Mouse (Mus musculus) cerebellum, adult 8-10 months (tissue): ENCODE measurements around the gene Eid3.

Experiments used
- DNase-seq: peaks from one replicate; pipeline ENCODE4 v3.0.0; 2022

The Eid3 gene

GRCm38 (mm10) chr10:82863106-82863680 is 3.2 kb upstream of the Eid3 start:
- no peak for DNase-seq

DNA sequence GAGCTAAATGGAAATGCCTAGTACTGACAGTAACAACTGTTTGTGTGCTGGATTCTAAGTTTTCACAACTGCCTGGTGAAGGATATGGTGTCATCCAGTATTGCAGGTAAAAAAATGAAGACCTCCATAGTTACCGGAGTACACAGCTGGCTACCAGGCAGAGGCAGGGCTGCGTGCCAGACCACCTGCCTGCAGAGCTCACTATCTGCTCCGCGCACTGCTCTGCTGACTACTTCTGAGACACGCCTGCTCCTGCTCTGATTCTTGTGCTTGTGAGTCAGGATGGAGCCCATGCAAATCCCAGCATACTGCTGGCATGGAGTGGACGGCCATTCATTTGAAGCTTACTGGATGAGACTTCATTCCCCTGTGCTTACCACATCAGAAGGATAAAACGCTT is 2.6 kb upstream of the Eid3 start:
- DNase-seq: no peak

- no peak for DNase-seq
Measured at GRCm38 (mm10) chr10:82866832-82867231, 406 bp downstream of the Eid3 start.

GRCm38 (mm10) chr10:82868418-82869086 is 2.1 kb downstream of the Eid3 start:
- DNase-seq: no peak

GRCm38 (mm10) chr10:82875446-82875845 is 9.0 kb downstream of the Eid3 start:
- DNase-seq: no peak

- DNase-seq: no peak
Measured at GRCm38 (mm10) chr10:82876076-82876796, 9.8 kb downstream of the Eid3 start.

GRCm38 (mm10) chr10:82887354-82887753 is 20.9 kb downstream of the Eid3 start:
- DNase-seq: no peak

- no peak for DNase-seq
Measured at GRCm38 (mm10) chr10:82888576-82888975, 22.1 kb downstream of the Eid3 start.

GRCm38 (mm10) chr10:82889447-82889973 is 23.1 kb downstream of the Eid3 start:
- no peak for DNase-seq

DNA sequence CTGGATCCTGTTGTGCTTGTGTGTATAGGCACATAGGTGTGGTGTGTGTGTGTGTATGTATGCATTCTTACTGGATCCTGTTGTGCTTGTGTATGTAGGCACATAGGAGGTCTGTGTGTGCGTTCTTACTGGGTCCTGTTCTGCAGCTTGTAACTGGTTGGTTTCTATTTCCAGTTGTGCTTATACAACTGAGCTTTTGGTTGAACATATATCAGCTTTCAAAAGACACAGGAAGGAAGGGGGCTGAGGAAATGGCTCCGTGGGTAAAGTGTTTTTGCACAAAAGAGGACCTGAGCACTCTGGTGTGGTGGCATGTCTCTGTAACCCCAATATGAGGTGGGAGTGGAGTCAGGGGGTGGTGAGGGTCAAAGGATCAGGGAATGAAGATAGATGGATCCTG is 24.5 kb downstream of the Eid3 start:
- no peak for DNase-seq

- no peak for DNase-seq
Measured at GRCm38 (mm10) chr10:82891427-82891826, 25.0 kb downstream of the Eid3 start.

DNA sequence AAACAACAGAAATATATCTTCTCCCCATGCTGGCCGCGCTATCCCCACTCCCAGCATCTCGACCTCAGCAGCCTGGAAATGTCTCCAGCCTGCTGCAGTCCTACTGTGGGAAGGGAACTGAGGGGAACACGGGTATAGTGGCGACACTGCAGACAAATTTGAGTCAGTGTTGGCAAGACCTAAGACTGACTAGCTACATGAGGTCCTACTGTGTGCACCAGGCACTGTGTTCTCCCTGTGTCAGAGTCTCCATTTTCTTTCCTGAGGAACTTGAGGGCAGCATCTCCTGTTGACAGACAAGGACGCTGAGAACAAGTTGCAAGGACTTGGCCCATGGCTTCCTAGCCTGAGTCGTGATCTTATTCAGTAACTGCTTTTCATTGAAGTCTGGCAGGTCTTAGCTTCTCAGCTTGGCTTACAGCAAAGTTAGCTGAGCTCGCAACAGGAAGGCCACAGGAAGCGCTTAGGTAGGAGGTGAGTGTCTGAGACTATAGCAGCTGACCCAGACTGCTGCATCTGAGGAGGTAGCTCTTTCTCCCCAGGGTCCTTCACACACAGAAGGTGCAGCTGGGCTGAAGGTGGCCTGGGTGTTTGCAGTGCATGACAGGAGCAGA is 26.1 kb downstream of the Eid3 start:
- DNase-seq: no peak

DNA sequence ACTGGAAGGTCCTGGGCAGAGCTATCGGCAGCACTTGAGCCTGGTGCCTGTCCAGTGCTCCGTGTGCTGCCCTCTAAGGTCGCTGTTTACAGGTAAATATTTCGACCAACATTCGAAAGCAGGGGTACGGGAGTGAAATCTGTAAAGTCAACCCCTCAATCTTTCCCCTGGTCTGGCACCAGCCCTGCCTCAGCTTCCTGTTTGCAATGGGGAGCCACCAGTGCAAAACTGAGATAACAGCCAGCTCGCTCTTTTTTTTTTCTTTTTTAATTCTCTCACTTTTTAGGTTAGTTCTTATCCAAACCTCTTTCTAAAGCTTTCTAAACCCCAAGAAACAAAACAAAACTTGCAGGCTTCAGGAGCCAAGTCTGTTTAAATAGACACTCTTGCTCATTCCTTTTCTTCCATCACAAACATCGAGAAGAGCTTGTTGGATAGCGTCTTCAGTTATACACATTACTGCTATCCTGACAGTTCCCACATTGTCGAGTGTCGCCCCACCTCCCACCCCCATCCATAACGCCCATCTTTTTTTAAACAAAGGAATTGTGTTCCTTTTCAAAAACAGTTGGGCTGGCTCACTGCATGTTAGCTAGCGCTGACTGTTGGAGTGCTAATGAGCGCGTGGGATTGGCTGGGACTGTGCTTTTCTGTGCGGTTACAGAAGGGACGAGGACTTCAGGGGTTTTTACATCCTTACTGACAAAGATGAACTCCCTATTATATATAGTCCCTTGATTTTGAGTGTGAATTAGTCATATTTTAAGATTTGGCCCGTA is 27.6 kb downstream of the Eid3 start:
- DNase-seq: no peak

GRCm38 (mm10) chr10:82897936-82898335 is 31.5 kb downstream of the Eid3 start:
- DNase-seq: no peak

DNA sequence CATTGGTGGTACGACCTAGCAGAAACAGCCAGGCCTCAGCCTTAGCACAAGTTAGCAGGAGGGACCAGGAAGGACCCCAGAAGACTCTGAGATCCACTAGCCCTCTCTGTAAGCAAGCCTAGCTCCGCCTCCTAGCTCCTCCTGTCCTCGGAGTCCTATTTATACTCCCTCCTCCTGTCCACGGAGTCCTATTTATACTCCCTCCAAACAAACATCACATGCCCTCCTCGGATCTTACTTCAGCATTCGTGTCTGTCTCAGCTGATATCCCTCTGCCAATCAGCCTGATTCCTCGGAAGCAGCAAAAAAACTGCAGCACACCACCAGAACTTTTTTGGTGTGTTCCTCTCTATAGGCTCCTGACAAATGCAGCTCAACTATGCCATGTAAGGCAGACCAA is 32.5 kb downstream of the Eid3 start:
- no peak for DNase-seq

- DNase-seq: no peak
Measured at GRCm38 (mm10) chr10:82899810-82900421, 33.5 kb downstream of the Eid3 start.

GRCm38 (mm10) chr10:82900546-82900945 is 34.1 kb downstream of the Eid3 start:
- DNase-seq: no peak

DNA sequence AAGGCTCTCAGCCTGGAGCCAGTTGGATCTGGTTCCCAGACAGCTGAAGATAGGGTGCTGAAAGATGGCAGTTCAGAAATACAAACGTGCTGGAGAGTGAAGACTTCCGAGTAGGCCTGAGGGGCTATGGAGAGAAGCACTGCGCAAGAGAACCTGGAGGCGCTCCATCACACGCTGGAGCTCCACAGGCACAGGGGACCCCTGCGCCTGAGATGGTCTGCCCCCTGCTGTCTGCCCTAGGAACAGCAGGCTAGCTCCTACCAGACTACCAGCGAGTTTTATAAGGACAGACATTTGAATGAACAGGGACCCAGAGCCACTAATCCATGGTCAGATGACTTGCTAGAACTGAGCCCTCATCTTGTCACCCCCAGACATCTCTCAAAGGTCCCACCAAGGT is 35.0 kb downstream of the Eid3 start:
- peak; percentile 75 for DNase-seq

GRCm38 (mm10) chr10:82908526-82908925 is 42.1 kb downstream of the Eid3 start:
- DNase-seq: no peak

DNA sequence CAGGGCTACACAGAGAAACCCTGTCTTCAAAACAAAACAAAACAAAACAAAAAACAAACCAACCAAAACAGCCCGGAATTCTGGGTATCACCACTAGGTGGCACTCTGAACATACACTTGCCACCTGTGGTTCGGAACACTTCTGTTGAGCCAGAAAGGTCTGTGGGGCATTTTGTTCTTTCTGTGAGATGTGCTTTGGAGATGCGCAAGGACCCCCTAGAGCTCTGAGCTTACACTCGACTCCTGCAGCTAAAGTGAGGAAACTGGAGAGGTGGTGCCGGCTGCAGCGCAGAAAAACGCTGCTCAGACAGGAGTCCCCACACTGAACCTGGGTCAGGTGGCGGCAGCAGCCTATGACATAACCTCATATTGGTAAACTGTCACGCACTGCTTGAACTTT is 43.0 kb downstream of the Eid3 start:
- peak; percentile 66 for DNase-seq

GRCm38 (mm10) chr10:82910198-82910597 is 43.8 kb downstream of the Eid3 start:
- no peak for DNase-seq

DNA sequence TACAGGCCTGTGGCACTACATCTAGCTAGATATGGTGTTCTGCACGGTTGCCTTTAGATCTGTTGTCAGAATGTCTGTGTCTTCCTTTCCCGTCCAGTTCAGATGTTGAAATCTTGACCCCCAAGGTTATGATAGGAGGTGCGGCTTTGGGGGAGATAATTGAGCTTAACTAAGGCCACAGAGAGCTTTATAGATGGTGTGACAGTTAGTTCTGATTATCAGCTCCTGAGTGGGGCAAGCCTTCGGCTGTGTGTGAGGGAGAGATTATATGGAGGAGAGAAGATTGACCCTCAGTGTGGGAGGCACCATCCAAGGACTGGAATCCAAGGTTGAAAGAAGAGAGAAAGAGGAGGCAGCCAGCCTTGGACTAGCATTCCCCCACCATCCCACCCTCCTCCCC is 46.8 kb downstream of the Eid3 start:
- DNase-seq: no peak
